In the genomic region with DNA sequence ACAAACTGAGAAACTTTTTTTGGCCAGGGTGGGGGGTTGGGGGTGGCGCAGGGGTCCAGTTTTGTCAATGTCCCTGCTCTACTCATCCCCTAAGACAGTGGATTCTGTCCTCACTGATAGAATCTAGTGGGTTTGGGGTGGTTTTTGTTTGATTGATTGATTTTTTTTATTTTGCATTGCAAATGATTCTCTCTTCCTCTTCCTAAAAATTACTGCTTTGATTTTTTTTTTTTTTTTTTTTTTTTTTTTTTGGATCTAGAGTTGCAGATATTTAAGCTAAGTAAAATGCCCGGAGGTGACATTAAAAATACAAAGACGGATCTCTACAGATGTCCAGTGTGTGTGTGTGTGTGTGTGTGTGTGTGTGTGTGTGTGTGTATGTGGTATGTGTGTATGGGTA, we compare ENCODE assay signal across 31 mouse cellular contexts.
"Had no signal": no experiment of that assay in that cellular context is flagged by ENCODE, and none has a peak within 500 bp of the region (broad histone marks: within the 10 kb centered on the region; RNA-seq: fewer than 3 reads in every experiment).

No protein-coding gene starts in this region.

- H3K4me2 ChIP-seq: heart, embryonic 11.5 days; heart, embryonic 12.5 days; heart, embryonic 13.5 days; heart, embryonic 15.5 days; hindbrain, embryonic 12.5 days; hindbrain, embryonic 13.5 days; hindbrain, embryonic 14.5 days; hindbrain, embryonic 15.5 days; intestine, embryonic 15.5 days; kidney, embryonic 15.5 days had no signal

- DNase-seq: heart, postnatal 10 days; heart, postnatal 14 days; heart, postnatal 36 days; heart, postnatal 4 days; kidney, adult 11 months; kidney, adult 18-20 months; kidney, adult 2 months; kidney, adult 8-10 months; kidney, adult 9 months; kidney, postnatal 10 days; kidney, postnatal 14 days; kidney, postnatal 25 days; kidney, postnatal 36 days; kidney, postnatal 4 days; layer of hippocampus, adult 9-11 months; layer of hippocampus, postnatal 36 days had no signal

- H3K9ac ChIP-seq: heart, embryonic 12.5 days; heart, embryonic 13.5 days; heart, embryonic 15.5 days; hindbrain, embryonic 12.5 days; hindbrain, embryonic 13.5 days; hindbrain, embryonic 14.5 days; hindbrain, embryonic 15.5 days; intestine, embryonic 15.5 days; kidney, embryonic 15.5 days had no signal

- H3K9me3 ChIP-seq: heart, embryonic 13.5 days; heart, embryonic 15.5 days; hindbrain, embryonic 10.5 days; hindbrain, embryonic 12.5 days; hindbrain, embryonic 13.5 days; hindbrain, embryonic 15.5 days; intestine, embryonic 15.5 days; kidney, embryonic 15.5 days had no signal

- H3K27ac ChIP-seq: heart, embryonic 13.5 days; heart, embryonic 15.5 days; hindbrain, embryonic 10.5 days; hindbrain, embryonic 12.5 days; hindbrain, embryonic 13.5 days; hindbrain, embryonic 14.5 days; hindbrain, embryonic 15.5 days; hindbrain, postnatal 0 days; intestine, embryonic 15.5 days; kidney, embryonic 15.5 days; kidney, postnatal 0 days; layer of hippocampus, adult 2 months; left cerebral cortex, adult 2 months had no signal

- H3K4me3 ChIP-seq: heart, embryonic 12.5 days; heart, embryonic 13.5 days; heart, embryonic 15.5 days; hindbrain, embryonic 10.5 days; hindbrain, embryonic 12.5 days; hindbrain, embryonic 13.5 days; hindbrain, embryonic 15.5 days; intestine, embryonic 15.5 days; kidney, embryonic 15.5 days; layer of hippocampus, adult 2 months; left cerebral cortex, adult 2 months had no signal

- H3K36me3 ChIP-seq: heart, embryonic 15.5 days; hindbrain, embryonic 10.5 days; hindbrain, embryonic 12.5 days; hindbrain, embryonic 13.5 days; hindbrain, embryonic 15.5 days; intestine, embryonic 15.5 days; kidney, embryonic 15.5 days had no signal
